Mouse (Mus musculus) forebrain, embryonic 14.5 days (tissue): ENCODE measurements around the gene Map3k14. TPM values are rescaled to one million over a fixed set of nuclear protein-coding genes. Genes with fewer than 3 reads are reported as not detected.

ENCODE experiments used
- ATAC-seq: fragments of 200-750 bp; cut with Nextera tagmentation; 2 replicates; pipeline ENCODE4 v1.8.0; 2017; ENCODE audit warnings: mild to moderate bottlenecking, moderate library complexity
- DNase-seq: peaks from one replicate; pipeline ENCODE4 v3.0.0-alpha.2; 2015; ENCODE audit warnings: low spot score
- H3K27ac ChIP-seq: fragments of 300-500 bp; sonication (generic); 2 replicates; pipeline ENCODE4 v1.5.1; 2014; ENCODE audit warnings: low read depth, mild to moderate bottlenecking, control low read depth, low read length, moderate library complexity
- H3K27me3 ChIP-seq: fragments of 300-500 bp; sonication (generic); replicated peaks from 2 replicates; pipeline ENCODE4 v1.6.1; 2014; ENCODE audit warnings: low read length, control low read depth, mixed read lengths; ENCODE audit not compliant: control insufficient read depth, insufficient read depth
- H3K36me3 ChIP-seq: fragments of 300-500 bp; sonication (generic); 2 replicates; pipeline ENCODE4 v1.6.1; 2014; ENCODE audit warnings: low read length, control low read depth; ENCODE audit not compliant: control insufficient read depth, insufficient read depth
- H3K4me1 ChIP-seq: fragments of 300-500 bp; sonication (generic); 2 replicates; pipeline ENCODE4 v1.6.1; 2014; ENCODE audit warnings: antibody characterized with exemption, low read length, control low read depth; ENCODE audit not compliant: control insufficient read depth, insufficient read depth
- H3K4me2 ChIP-seq: fragments of 300-500 bp; sonication (generic); 2 replicates; pipeline ENCODE4 v1.6.1; 2014; ENCODE audit warnings: mild to moderate bottlenecking, control low read depth, low read length
- H3K4me3 ChIP-seq: fragments of 300-500 bp; sonication (generic); 2 replicates; pipeline ENCODE4 v1.5.1; 2014; ENCODE audit warnings: low read depth, low read length, control low read depth
- H3K9ac ChIP-seq: fragments of 300-500 bp; sonication (generic); 2 replicates; pipeline ENCODE4 v1.6.1; 2014; ENCODE audit warnings: mild to moderate bottlenecking, low read length, control low read depth, moderate library complexity
- H3K9me3 ChIP-seq: fragments of 300-500 bp; sonication (generic); replicated peaks from 2 replicates; pipeline ENCODE4 v1.6.1; 2016; ENCODE audit warnings: low read length, control low read depth, mixed read lengths; ENCODE audit not compliant: control insufficient read depth
- WGBS: fragments of 180-500 bp; shearing (Covaris S2); extraction: QIAGEN DNeasy Blood & Tissue Kit; methylation state at CpG from one replicate; pipeline ENCODE4 v1.1.7; 2014; 5-methylcytosine and 5-hydroxymethylcytosine counted together
- polyA plus RNA-seq: library from polyadenylated mRNA; unstranded; fragments of >200 nt; fragmentation: Nextera tagmentation; extraction: Ambion mirVana; gene quantifications from 2 replicates; pipeline ENCODE4 v1.2.1, GENCODE M21; 2014

The Map3k14 gene
- polyA plus RNA-seq, 1 experiment from 2014 or later = 1.7 TPM

DNA sequence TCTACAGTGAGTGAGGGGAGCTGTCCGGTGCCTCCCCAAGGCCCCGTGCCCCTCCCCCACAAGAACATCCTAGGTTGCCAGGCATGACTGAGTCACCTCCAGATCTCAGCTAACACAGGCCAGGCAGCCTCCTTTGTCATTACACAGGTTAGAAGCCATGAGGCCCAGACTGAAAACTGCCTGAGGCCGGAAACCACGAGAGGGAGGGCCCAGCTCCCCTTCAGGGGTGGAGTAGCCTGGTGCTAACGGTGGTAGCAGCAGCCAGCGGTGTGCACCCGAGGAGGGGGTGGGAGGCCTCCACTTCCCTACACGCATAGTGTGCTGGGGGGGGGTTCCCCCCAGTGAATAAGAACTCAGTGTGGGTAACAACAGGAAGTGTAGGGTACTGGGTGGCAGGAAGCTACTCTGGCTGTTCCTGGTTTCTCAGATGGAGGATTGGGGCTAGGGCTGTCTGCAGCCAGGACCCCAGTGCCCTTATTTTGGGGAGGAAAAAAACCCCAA lies 92.3 kb downstream of the Map3k14 start:
- Histone ChIP-seq H3K4me3 (no peak overlapping the region), H3K27me3 (peaks cover 26% of the 10 kb centered on the region), H3K27ac (no peak overlapping the region), H3K9ac (no peak overlapping the region), H3K4me1 (no peaks in the 10 kb centered on the region), H3K4me2 (no peak overlapping the region), H3K36me3 (no peaks in the 10 kb centered on the region), H3K9me3 (no peaks in the 10 kb centered on the region)
- ATAC-seq = no peak
- 62% methylated on average over 8 of the region's 8 CpGs for WGBS
- no peak for DNase-seq

DNA sequence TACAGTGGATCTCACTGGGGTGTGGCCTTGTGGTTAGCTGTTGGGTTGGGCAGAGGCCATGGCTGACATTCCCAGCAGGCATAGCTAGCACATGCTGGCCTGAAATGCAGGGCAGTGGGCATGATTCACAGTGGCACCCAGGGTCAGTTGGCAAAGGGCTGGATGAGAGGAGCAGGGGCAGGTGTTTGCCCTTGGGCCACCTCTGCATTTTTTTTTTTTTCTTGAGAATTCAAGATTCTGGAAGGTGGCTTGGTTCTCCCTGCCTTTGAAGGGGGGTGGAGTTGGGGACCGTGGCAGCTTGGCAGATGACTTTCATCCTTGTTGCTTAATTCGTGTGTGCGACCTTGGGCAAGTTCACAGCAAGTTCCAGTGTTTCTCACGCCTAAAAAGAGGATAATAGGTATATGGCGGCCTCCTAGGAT lies 92.8 kb downstream of the Map3k14 start:
- no peaks in the 10 kb centered on the region for H3K9me3 ChIP-seq
- H3K4me3 ChIP-seq = no peak overlapping the region
- H3K4me2 ChIP-seq = no peak overlapping the region
- no peaks in the 10 kb centered on the region for H3K4me1 ChIP-seq
- H3K27ac ChIP-seq = no peak overlapping the region
- H3K27me3 ChIP-seq = peaks cover 31% of the 10 kb centered on the region
- no peak for DNase-seq
- no peaks in the 10 kb centered on the region for H3K36me3 ChIP-seq
- WGBS = 81% methylated on average over 5 of the region's 5 CpGs
- H3K9ac ChIP-seq = no peak overlapping the region
- no peak for ATAC-seq

DNA sequence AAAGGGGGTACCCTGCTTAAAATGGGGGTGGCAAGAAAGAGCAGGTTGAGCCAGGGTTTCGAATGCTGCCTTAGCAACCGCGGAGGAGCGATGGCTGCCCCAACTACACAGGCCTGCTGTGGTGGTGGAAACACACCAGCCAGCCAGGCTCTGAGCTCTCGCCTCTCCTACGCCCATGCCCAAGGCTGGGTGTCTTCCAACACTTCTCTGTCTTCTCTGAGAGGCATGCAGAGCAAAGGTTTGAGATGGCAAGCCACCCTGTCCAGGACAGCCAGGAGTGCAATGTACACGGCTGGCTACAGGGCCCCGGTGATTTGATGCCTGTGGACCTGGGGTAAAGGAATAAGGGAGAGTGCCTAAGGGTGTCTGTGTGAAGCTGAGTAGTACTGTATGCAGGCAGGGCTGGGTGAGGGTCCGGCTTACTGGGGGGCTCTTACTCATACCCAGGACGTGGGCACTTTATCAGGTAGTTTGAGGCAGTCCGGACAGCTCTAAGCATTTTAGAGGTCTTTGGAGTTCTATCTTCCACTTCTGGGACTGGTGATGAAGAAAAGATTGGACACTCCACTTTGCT lies 93.4 kb downstream of the Map3k14 start:
- Histone ChIP-seq H3K36me3 (no peaks in the 10 kb centered on the region), H3K4me3 (no peak overlapping the region), H3K9ac (no peak overlapping the region), H3K4me1 (no peaks in the 10 kb centered on the region), H3K9me3 (no peaks in the 10 kb centered on the region), H3K27me3 (peaks cover 32% of the 10 kb centered on the region), H3K27ac (no peak overlapping the region), H3K4me2 (no peak overlapping the region)
- no peak for ATAC-seq
- WGBS = 92% methylated on average over 11 of the region's 11 CpGs
- no peak for DNase-seq

DNA sequence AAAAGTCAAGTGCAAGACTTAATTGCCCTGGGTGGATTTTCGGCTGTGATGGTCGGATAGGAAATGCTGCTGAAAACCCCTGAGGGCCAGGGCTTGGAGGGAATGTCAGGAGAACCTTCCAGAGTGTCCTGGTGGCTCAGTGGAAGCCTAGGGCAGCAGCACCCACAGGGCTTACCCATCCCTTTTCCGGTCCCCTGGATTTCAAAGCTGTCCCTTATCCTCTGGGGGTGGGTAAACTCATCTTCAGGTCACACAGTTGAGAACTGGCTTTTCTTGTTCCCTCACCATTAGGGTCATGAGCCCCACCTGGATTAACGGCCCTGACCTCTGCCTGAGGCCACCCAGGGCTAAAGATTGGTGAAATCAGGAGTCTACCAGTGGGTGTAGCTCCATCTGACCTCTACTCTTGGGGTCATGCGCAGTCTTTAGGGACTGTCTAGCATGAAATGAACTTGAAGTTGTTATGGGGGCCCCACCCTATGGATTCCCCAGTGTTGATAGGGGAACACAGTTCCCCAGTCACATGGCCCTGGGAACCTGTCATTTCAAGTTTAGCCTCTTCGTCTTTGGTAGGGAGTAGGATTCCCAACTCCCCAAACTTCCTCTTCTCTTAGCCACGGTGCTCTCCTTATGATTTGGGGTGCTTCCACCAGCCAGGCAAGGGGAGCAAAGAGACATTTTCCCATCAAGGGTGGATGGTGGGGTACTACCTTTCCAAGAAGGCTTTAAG lies 94.1 kb downstream of the Map3k14 start:
- DNase-seq (no peak), ATAC-seq (no peak)
- Histone ChIP-seq H3K27me3 (peaks cover 32% of the 10 kb centered on the region), H3K4me2 (no peak overlapping the region), H3K9me3 (no peaks in the 10 kb centered on the region), H3K27ac (no peak overlapping the region), H3K4me3 (no peak overlapping the region), H3K36me3 (no peaks in the 10 kb centered on the region), H3K4me1 (no peaks in the 10 kb centered on the region), H3K9ac (no peak overlapping the region)
- WGBS = 78% methylated on average over 7 of the region's 7 CpGs

DNA sequence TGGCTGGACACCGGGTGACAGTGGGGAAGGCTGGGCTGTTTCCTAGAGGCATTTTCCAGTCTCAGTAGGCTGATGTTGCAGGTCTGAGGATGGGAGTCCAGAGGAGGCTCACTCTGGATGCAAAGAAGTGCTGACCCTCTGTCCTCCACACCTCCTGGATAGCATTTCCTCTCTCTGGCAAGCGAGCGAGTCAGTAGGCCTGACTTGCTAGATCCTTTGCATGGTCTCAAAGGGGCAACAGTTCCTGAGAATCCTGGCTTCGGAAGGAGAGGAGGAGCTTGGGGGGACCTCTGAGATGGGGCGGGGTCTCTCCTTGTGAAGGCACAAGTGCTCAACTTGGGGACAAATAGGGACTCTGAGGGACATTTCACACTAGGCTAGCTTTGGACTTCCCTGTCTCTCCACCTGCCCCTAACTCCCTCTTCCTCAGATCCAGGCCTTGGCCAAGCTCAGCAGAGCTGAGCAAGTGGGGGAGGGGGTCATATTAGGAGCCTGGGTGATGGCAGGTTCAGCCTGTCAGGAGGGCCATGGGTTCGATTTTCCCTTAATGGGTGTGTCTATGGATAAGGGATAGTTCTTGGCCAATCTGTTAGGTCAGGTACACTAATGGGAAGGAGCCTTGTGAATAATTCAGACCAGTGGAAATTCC lies 94.8 kb downstream of the Map3k14 start:
- 61% methylated on average over 6 of the region's 6 CpGs for WGBS
- Histone ChIP-seq H3K4me1 (no peaks in the 10 kb centered on the region), H3K9me3 (no peaks in the 10 kb centered on the region), H3K4me3 (no peak overlapping the region), H3K36me3 (no peaks in the 10 kb centered on the region), H3K9ac (no peak overlapping the region), H3K4me2 (no peak overlapping the region; the same call in 1 of the 2 replicates), H3K27ac (no peak overlapping the region), H3K27me3 (peaks cover 32% of the 10 kb centered on the region)
- DNase-seq = no peak
- ATAC-seq = no peak

DNA sequence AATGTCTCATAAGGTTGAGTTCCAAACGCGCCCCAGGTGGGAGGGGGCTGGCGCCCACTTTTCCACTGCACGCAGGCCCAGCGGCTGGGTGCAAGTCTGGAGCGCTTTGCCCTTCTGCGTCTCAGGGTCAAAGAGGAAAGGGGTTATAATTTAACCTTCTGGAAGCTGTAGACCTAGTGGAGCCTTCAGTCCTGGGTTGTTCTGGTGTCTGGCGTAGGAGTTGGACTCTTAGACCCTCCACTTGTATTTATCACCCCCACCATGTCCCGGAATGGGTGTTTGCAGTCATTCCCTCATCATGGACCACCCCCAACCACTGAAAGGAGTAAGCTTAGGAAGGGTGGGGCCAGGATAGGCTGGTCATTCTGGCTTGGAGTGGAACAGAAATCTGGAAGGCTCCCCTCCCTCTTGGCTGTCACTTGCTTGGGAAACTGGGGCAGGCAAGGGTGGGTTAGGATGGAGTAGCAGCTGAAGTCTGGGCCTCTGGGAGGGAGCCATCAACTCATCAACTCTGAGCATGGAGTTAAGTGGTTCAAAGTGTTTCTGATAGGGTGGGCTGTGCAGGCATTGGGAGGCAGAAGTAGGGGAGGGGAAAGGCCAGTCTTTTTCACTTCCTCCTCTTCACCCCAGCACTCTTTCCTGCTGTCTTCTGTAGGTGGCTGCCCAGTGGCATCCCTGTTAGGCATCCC lies 95.4 kb downstream of the Map3k14 start:
- peaks cover 32% of the 10 kb centered on the region for H3K27me3 ChIP-seq
- no peaks in the 10 kb centered on the region for H3K4me1 ChIP-seq
- 51% methylated on average over 9 of the region's 9 CpGs for WGBS
- no peak for ATAC-seq
- H3K9ac ChIP-seq = no peak overlapping the region
- H3K9me3 ChIP-seq = no peaks in the 10 kb centered on the region
- H3K36me3 ChIP-seq = no peaks in the 10 kb centered on the region
- no peak for DNase-seq
- H3K27ac ChIP-seq = no peak overlapping the region
- H3K4me3 ChIP-seq = peak overlapping the region; percentile 63
- peak overlapping the region; percentile 84 for H3K4me2 ChIP-seq

DNA sequence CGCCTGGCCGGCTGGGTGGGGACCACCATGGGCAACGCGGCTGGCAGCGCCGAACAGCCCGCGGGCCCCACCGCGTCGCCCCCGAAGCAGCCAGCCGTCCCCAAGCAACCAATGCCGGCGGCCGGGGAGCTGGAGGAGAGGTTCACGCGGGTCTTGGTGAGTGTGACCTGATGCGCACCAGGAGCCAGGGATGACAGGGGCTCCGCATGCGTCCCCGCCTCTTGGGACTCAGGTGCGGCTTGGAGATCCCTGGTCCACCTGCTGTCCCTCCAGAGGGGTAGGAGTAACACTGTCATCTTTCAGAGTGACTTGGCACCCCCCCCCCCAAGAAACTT lies 96.0 kb downstream of the Map3k14 start:
- Histone ChIP-seq H3K27ac (no peak overlapping the region), H3K4me1 (no peaks in the 10 kb centered on the region), H3K36me3 (no peaks in the 10 kb centered on the region), H3K27me3 (peaks cover 32% of the 10 kb centered on the region), H3K4me3 (peak overlapping the region; percentile 63), H3K9ac (peak overlapping the region; percentile 68), H3K4me2 (peak overlapping the region; percentile 84), H3K9me3 (no peaks in the 10 kb centered on the region)
- WGBS = 0% methylated on average over 16 of the region's 23 CpGs
- ATAC-seq (no peak), DNase-seq (no peak)

DNA sequence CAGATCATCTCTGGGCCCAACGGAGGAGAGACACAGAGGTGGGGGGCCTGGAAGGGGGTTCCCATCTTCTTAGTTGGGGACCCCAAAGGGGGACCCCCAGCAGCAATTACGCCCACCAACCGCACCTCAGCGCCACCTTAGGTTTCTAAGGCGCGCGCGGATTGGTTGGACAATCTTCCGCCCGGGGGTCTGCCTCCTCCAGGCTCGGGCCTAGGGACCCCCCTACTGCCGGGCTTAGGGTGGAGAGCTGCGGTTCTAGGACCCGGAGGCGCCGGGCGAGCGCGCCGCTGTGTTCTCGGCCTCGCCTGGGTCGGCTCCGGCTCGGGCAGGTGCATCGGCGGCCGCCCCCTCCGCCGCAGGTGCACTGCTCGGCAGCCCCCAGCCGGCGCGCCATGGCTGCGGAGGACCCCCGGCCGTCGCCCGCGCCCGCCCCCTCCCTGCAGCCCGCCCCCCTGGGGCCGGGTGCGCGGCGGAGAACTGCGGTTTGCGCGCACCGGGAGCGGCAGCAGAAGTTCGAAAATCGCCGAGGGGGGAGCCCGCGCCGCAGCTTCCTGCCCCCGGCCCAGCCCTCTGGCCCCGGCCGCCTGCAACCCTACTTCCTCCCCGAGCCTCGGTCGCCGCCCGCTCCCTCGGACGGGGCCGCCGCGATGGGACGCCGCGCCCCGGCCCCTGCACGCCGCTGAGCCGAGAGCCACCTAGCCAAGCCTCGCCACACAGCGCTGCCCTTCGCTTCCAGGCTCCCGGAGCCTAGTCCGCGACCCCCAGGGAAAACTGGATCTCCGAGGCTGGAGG lies 96.6 kb downstream of the Map3k14 start, which contains the start of gene Fmnl1:
Gene Fmnl1 (plus strand): TSS at position 614 of the 792 bp plus-strand sequence.
- ATAC-seq (peak; percentile 87), DNase-seq (peak; percentile 66)
- Histone ChIP-seq H3K27me3 (peaks cover 32% of the 10 kb centered on the region), H3K36me3 (no peaks in the 10 kb centered on the region), H3K4me1 (no peaks in the 10 kb centered on the region), H3K9me3 (no peaks in the 10 kb centered on the region), H3K4me3 (peak within 1 kb of the TSS; percentile 63), H3K9ac (peak within 1 kb of the TSS; percentile 68), H3K27ac (no peak within 1 kb of the TSS), H3K4me2 (peak within 1 kb of the TSS; percentile 84)
- 1% methylated on average over 50 of the region's 84 CpGs for WGBS
